Mouse (Mus musculus) hindbrain, embryonic 16.5 days (tissue): ENCODE measurements at regions not wholly inside any gene's neighbourhood (a gene's known extent, or its start where the extent isn't known, plus 50 kb on each side); places are given as distances from the start of the nearest gene placed in this dataset.
A peak's percentile ranks its signal among the peaks of the same experiment; 100 is the strongest.

Experiments
- ATAC-seq: fragments of 200-750 bp; cut with Nextera tagmentation; 2 replicates; pipeline ENCODE4 v1.8.0; 2017; ENCODE audit warnings: moderate TSS enrichment, moderate library complexity
- H3K27ac ChIP-seq: fragments of 300-500 bp; sonication (generic); 2 replicates; pipeline ENCODE4 v1.5.1; 2014; ENCODE audit warnings: low read depth, mild to moderate bottlenecking, control low read depth, low read length, moderate library complexity
- H3K27me3 ChIP-seq: fragments of 300-500 bp; sonication (generic); replicated peaks from 2 replicates; pipeline ENCODE4 v1.6.1; 2014; ENCODE audit warnings: low read length; ENCODE audit not compliant: control insufficient read depth, insufficient read depth
- H3K36me3 ChIP-seq: fragments of 300-500 bp; sonication (generic); 2 replicates; pipeline ENCODE4 v1.6.1; 2014; ENCODE audit warnings: mild to moderate bottlenecking, low read length, moderate library complexity, mixed read lengths; ENCODE audit not compliant: control insufficient read depth, insufficient read depth
- H3K4me1 ChIP-seq: fragments of 300-500 bp; sonication (generic); 2 replicates; pipeline ENCODE4 v1.6.1; 2014; ENCODE audit warnings: low read depth, low read length; ENCODE audit not compliant: control insufficient read depth, insufficient read depth
- H3K4me2 ChIP-seq: fragments of 300-500 bp; sonication (generic); 2 replicates; pipeline ENCODE4 v1.6.1; 2014; ENCODE audit warnings: mild to moderate bottlenecking, low read length, control low read depth, moderate library complexity
- H3K4me3 ChIP-seq: fragments of 300-500 bp; sonication (generic); 2 replicates; pipeline ENCODE4 v1.5.1; 2014; ENCODE audit warnings: mild to moderate bottlenecking, low read length, control low read depth, moderate library complexity
- H3K9ac ChIP-seq: fragments of 300-500 bp; sonication (generic); 2 replicates; pipeline ENCODE4 v1.6.1; 2014; ENCODE audit warnings: low read depth, mild to moderate bottlenecking, control low read depth, low read length, moderate library complexity
- H3K9me3 ChIP-seq: fragments of 300-500 bp; sonication (generic); 2 replicates; pipeline ENCODE4 v1.6.1; 2014; ENCODE audit warnings: mild to moderate bottlenecking, low read length, moderate library complexity; ENCODE audit not compliant: control insufficient read depth
- WGBS: fragments of 180-500 bp; shearing (Covaris S2); extraction: QIAGEN DNeasy Blood & Tissue Kit; methylation state at CpG from one replicate; pipeline ENCODE4 v1.1.7; 2014; 5-methylcytosine and 5-hydroxymethylcytosine counted together

DNA sequence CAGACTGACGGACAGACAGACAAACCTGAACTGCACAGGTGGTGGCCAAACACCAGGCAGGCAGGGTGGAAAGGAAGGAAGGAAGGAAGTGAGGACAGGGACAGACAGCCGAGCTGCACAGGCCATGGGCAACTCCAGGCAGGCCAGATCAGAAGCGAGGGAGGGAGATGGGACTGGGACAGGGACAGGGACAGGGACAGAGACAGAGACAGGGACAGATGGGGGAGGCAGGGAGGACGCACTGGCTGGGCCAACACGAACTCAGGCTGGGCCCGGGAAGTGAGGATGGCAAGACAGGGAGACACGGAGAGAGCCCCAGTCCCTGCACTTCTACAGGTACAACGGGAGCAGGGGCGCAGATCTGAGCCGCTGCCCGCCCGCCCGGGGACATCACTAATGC, 94.9 kb upstream of the Rab39b start:
- no peak overlapping the region for H3K27ac ChIP-seq

DNA sequence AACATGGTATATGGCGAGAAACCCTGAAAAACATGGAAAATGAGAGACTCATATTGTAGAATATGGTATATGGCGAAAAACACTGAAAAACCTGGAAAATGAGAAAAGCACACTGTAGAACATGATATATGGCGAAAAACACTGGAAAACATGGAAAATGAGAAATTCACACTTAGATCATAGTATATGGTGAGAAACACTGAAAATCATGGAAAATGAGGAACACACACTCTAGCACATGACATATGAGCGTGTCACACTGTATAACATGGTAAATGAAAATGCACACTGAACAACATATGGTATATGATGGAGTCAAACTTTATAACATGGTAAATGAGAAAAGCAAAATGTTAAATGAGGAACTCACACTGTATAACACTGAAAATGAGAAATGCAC, 89.6 kb upstream of the Rab39b start:
- H3K27ac ChIP-seq: no peak overlapping the region
- H3K4me2 ChIP-seq: no peak overlapping the region
- H3K36me3 ChIP-seq: no peaks in the 10 kb centered on the region
- H3K4me1 ChIP-seq: no peaks in the 10 kb centered on the region
- H3K9ac ChIP-seq: no peak overlapping the region
- H3K27me3 ChIP-seq: no peaks in the 10 kb centered on the region
- ATAC-seq: no peak
- WGBS: 97% methylated on average over 4 of the region's 4 CpGs
- H3K9me3 ChIP-seq: no peaks in the 10 kb centered on the region
- H3K4me3 ChIP-seq: no peak overlapping the region

More for the DNA sequence above, 94.9 kb upstream of the Rab39b start:
- Histone ChIP-seq H3K4me2 (peak overlapping the region; percentile 48), H3K4me3 (peak overlapping the region; percentile 23), H3K27me3 (no peaks in the 10 kb centered on the region), H3K9me3 (peaks cover 4% of the 10 kb centered on the region; the same call in 1 of the 2 replicates), H3K36me3 (no peaks in the 10 kb centered on the region), H3K4me1 (no peaks in the 10 kb centered on the region), H3K9ac (0 out of 2 replicates have a peak overlapping the region, but pooled peaks have one; percentile 54)
- no peak for ATAC-seq
- WGBS: 80% methylated on average over 13 of the region's 13 CpGs

DNA sequence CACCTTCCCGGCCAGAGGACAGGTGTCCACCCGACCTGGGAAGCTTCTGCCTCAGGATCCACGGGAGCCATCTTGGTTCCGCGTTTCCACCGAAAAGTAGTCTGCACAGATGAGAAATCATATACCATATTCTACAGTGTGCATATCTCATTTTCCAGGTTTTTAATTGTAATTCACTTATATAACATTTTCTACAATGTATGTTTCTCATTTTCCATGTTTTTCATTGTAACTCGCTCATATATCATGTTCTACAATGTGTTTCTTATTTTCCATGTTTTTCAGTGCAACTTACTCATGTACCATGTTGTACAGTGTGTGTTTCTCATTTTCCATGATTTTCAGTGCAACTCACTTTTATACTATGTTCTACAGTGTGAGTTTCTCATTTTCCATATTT, 65.4 kb upstream of the Rab39b start:
- H3K36me3 ChIP-seq: no peaks in the 10 kb centered on the region
- no peak overlapping the region for H3K4me2 ChIP-seq
- no peak overlapping the region for H3K4me3 ChIP-seq
- WGBS: 92% methylated on average over 7 of the region's 7 CpGs
- H3K9me3 ChIP-seq: no peaks in the 10 kb centered on the region
- H3K9ac ChIP-seq: no peak overlapping the region
- H3K27ac ChIP-seq: no peak overlapping the region
- H3K4me1 ChIP-seq: no peaks in the 10 kb centered on the region
- H3K27me3 ChIP-seq: no peaks in the 10 kb centered on the region
- ATAC-seq: no peak
